Mouse (Mus musculus) c-Kit-positive CD71-negative TER-119-negative erythroid progenitor cells, embryonic 14.5 days (primary cell): ENCODE results near the gene Tdpoz4.
"Not testable (repeated sequence)": the region's sequence is repeated elsewhere in the genome, so short reads cannot be mapped to it uniquely, and the experiment has no call there.

Experiments
- DNase-seq: peaks from one replicate; pipeline ENCODE4 v3.0.0-alpha.2; 2013; ENCODE audit warnings: low read depth

The Tdpoz4 gene

GRCm38 (mm10) chr3:93796098-93796497 is at the start of gene Tdpoz4:
TSS of gene Tdpoz4 (plus strand) at chr3:93796398.
- not testable (repeated sequence) for DNase-seq

GRCm38 (mm10) chr3:93754022-93754421 is 42.2 kb upstream of the Tdpoz4 start:
- DNase-seq, result not testable (repeated sequence)

GRCm38 (mm10) chr3:93772700-93773099 is 23.5 kb upstream of the Tdpoz4 start, which contains the start of gene Gm5773:
TSS of gene Gm5773 (plus strand) at chr3:93773000.
- not testable (repeated sequence) for DNase-seq

- not testable (repeated sequence) for DNase-seq
These were observed 17.1 kb downstream of the Tdpoz4 start for GRCm38 (mm10) chr3:93813341-93813740.

GRCm38 (mm10) chr3:93825720-93826119 is 29.5 kb downstream of the Tdpoz4 start, which contains the start of gene Tdpoz3:
TSS of gene Tdpoz3 (plus strand) at chr3:93826020.
- DNase-seq, result not testable (repeated sequence)
